Mouse (Mus musculus): ENCODE data around the gene Ino80d. TPM values are rescaled to one million over a fixed set of nuclear protein-coding genes. Genes with fewer than 3 reads are reported as not detected.
"Not testable (repeated sequence)": the region's sequence is repeated elsewhere in the genome, so short reads cannot be mapped to it uniquely, and the experiment has no call there.

Gene Ino80d
- total RNA-seq (2014; rRNA removed; ENCODE audit: low replicate concordance) (7.3 and 8.3 TPM in 2 replicates), polyA plus RNA-seq (2015; fragmentation: Nextera tagmentation; extraction: Ambion mirVana) (5.8 TPM in 2 replicates)

- peak; percentile 95 for DNase-seq (ENCODE audit: low spot score)
- Histone ChIP-seq H3K27me3 (ENCODE audit: control insufficient read depth, insufficient read depth, low read length) (no peaks in the 10 kb centered on the region), H3K9me3 (replicated peaks; ENCODE audit: control insufficient read depth, low read length) (no peaks in the 10 kb centered on the region), H3K36me3 (replicated peaks; ENCODE audit: control insufficient read depth, insufficient read depth, low read length) (peaks cover 12% of the 10 kb centered on the region), H3K4me3 (ENCODE audit: low read depth, low read length) (peak within 1 kb of the TSS; percentile 85), H3K4me1 (ENCODE audit: control insufficient read depth, insufficient read depth) (peaks cover 8% of the 10 kb centered on the region), H3K4me2 (ENCODE audit: low read depth, low read length) (peak within 1 kb of the TSS; percentile 74), H3K27ac (ENCODE audit: low read depth) (peak within 1 kb of the TSS; percentile 99), H3K9ac (replicated peaks; ENCODE audit: low read depth, low read length) (peak within 1 kb of the TSS; percentile 100)
- WGBS = 0% methylated on average over 24 of the region's 42 CpGs
- TF ChIP-seq EP300 (IDR thresholded peaks at IDR 0.05; ENCODE audit: low read depth) = no peak
- TF ChIP-seq CTCF (IDR thresholded peaks at IDR 0.05; ENCODE audit: low read depth) = peak; percentile 53
- ATAC-seq (ENCODE audit: insufficient read depth, low read depth) = peak; percentile 89
Observed at GRCm38 (mm10) chr1:63114136-63114781, at the start of gene Ino80d. Gene Ino80d (minus strand): TSS chr1:63114667.

GRCm38 (mm10) chr1:63140231-63140630 lies 25.8 kb upstream of the Ino80d start:
- Histone ChIP-seq H3K27ac (ENCODE audit: low read depth) (no peak overlapping the region), H3K4me1 (ENCODE audit: control insufficient read depth, insufficient read depth) (no peaks in the 10 kb centered on the region), H3K4me2 (ENCODE audit: low read depth, low read length) (no peak overlapping the region), H3K9ac (replicated peaks; ENCODE audit: low read depth, low read length) (no peak overlapping the region), H3K36me3 (replicated peaks; ENCODE audit: control insufficient read depth, insufficient read depth, low read length) (peaks cover 51% of the 10 kb centered on the region), H3K27me3 (ENCODE audit: control insufficient read depth, insufficient read depth, low read length) (no peaks in the 10 kb centered on the region), H3K4me3 (ENCODE audit: low read depth, low read length) (no peak overlapping the region), H3K9me3 (replicated peaks; ENCODE audit: control insufficient read depth, low read length) (no peaks in the 10 kb centered on the region)
- no peak for DNase-seq (ENCODE audit: low spot score)
- WGBS = 96% methylated on average over 13 of the region's 13 CpGs
- no peak for TF ChIP-seq EP300 (IDR thresholded peaks at IDR 0.05; ENCODE audit: low read depth)
- TF ChIP-seq CTCF (IDR thresholded peaks at IDR 0.05; ENCODE audit: low read depth) = no peak
- ATAC-seq (ENCODE audit: insufficient read depth, low read depth) = no peak

DNA sequence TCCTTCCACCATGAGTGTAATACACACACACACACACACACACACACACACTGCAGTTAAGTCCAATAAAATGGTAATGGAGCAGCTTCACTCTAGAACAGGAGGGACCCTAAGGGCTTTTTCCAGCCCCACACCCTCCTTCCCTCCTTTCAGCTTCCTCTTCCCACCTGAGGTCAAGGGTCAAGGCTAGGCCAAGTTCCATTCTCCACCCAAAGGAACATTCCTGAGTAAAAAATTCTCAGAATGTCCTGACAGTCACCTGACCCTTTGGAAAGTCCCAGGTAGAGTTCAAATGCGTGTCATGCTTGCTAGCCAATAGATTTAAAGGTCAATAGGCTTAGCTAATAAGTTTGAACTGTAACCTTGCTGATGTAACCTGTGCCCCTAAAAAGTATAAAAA lies 24.1 kb upstream of the Ino80d start:
- ATAC-seq (ENCODE audit: insufficient read depth, low read depth); H3K4me2 ChIP-seq (ENCODE audit: low read depth, low read length); H3K9me3 ChIP-seq (replicated peaks; ENCODE audit: control insufficient read depth, low read length); H3K9ac ChIP-seq (replicated peaks; ENCODE audit: low read depth, low read length); H3K27me3 ChIP-seq (ENCODE audit: control insufficient read depth, insufficient read depth, low read length); DNase-seq (ENCODE audit: low spot score); H3K4me3 ChIP-seq (ENCODE audit: low read depth, low read length); H3K27ac ChIP-seq (ENCODE audit: low read depth); H3K4me1 ChIP-seq (ENCODE audit: control insufficient read depth, insufficient read depth): not testable (repeated sequence)
- peaks cover 35% of the 10 kb centered on the region for H3K36me3 ChIP-seq (replicated peaks; ENCODE audit: control insufficient read depth, insufficient read depth, low read length)
- 77% methylated on average over 1 of the region's 1 CpGs for WGBS

DNA sequence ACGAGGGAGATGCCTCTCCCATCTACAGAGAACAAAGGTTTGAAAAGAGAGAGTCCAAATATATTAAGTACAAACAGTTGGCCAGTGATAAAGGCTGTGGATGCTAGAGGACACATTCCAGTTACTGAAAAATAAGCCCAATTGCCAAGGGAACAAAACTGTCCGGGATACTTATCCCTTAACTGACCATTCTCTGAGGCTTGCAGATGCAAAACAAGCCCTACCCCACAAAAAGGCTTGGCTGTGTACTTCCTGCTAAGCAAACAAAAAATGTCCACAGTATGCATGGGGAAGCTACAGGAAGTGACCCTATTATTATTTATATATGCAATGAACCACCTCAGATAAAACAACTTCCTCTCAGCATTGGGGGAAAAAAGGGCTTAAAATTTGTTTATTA lies 23.5 kb upstream of the Ino80d start:
- no peak overlapping the region for H3K9ac ChIP-seq (replicated peaks; ENCODE audit: low read depth, low read length)
- TF ChIP-seq EP300 (IDR thresholded peaks at IDR 0.05; ENCODE audit: low read depth) = no peak
- no peak for TF ChIP-seq CTCF (IDR thresholded peaks at IDR 0.05; ENCODE audit: low read depth)
- ATAC-seq (ENCODE audit: insufficient read depth, low read depth) (no peak), DNase-seq (ENCODE audit: low spot score) (no peak)
- H3K27me3 ChIP-seq (ENCODE audit: control insufficient read depth, insufficient read depth, low read length) = no peaks in the 10 kb centered on the region
- H3K36me3 ChIP-seq (replicated peaks; ENCODE audit: control insufficient read depth, insufficient read depth, low read length) = peaks cover 28% of the 10 kb centered on the region
- no peaks in the 10 kb centered on the region for H3K9me3 ChIP-seq (replicated peaks; ENCODE audit: control insufficient read depth, low read length)
- no peak overlapping the region for H3K27ac ChIP-seq (ENCODE audit: low read depth)
- no peak overlapping the region for H3K4me2 ChIP-seq (ENCODE audit: low read depth, low read length)
- no peak overlapping the region for H3K4me3 ChIP-seq (ENCODE audit: low read depth, low read length)
- H3K4me1 ChIP-seq (ENCODE audit: control insufficient read depth, insufficient read depth) = no peaks in the 10 kb centered on the region
- 70% methylated on average over 2 of the region's 2 CpGs for whole genome bisulfite sequencing

DNA sequence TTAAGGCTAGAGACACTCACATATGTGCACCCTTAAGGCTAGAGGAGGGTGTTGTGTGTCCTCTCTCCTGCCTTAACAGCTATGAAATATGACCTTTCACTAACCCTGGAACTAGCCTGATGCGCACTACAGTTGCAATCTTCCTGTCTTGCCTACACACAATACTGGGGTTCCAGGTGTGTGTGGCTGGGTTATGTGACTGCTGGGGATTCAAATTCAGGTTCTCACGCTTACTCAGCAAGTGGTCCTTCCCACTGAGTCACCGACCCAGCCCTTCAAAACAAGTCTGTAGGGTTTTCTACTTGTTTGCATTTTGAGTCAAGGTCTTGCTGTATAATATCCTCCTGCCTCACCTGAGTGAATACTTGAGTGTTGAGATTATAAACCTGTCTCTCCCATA lies 20.1 kb upstream of the Ino80d start:
- Histone ChIP-seq H3K9ac (replicated peaks; ENCODE audit: low read depth, low read length) (no peak overlapping the region), H3K9me3 (replicated peaks; ENCODE audit: control insufficient read depth, low read length) (no peaks in the 10 kb centered on the region), H3K4me1 (ENCODE audit: control insufficient read depth, insufficient read depth) (0 out of 2 replicates have a peak, but pooled peaks cover 8% of the 10 kb centered on the region), H3K4me3 (ENCODE audit: low read depth, low read length) (no peak overlapping the region), H3K27me3 (ENCODE audit: control insufficient read depth, insufficient read depth, low read length) (no peaks in the 10 kb centered on the region), H3K27ac (ENCODE audit: low read depth) (no peak overlapping the region), H3K4me2 (ENCODE audit: low read depth, low read length) (no peak overlapping the region), H3K36me3 (replicated peaks; ENCODE audit: control insufficient read depth, insufficient read depth, low read length) (peaks cover 11% of the 10 kb centered on the region)
- ATAC-seq (ENCODE audit: insufficient read depth, low read depth) (no peak), DNase-seq (ENCODE audit: low spot score) (no peak)
- TF ChIP-seq EP300 (IDR thresholded peaks at IDR 0.05; ENCODE audit: low read depth) (no peak), CTCF (IDR thresholded peaks at IDR 0.05; ENCODE audit: low read depth) (no peak)
- 79% methylated on average over 3 of the region's 3 CpGs for WGBS

DNA sequence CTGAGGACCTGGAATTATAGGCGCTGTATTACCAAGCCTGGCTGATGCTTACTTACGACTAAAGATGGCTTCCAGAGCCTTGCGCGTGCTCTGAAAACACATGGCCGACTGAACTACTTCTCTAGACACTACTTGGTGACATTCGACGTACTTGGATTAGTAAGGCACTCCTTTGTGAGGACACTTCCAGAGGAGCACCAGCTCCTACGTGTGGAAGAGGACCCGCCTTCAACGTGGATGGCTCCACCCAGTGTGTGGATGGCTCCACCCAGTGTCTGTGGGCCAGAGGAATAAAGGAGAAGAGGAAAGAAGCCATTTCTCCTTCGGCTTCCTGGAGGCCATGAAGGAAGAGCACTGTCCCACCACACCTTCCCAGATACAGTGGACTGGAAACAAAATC lies 17.3 kb upstream of the Ino80d start:
- no peak overlapping the region for H3K4me2 ChIP-seq (ENCODE audit: low read depth, low read length)
- WGBS = 88% methylated on average over 11 of the region's 11 CpGs
- ATAC-seq (ENCODE audit: insufficient read depth, low read depth) = no peak
- TF ChIP-seq CTCF (IDR thresholded peaks at IDR 0.05; ENCODE audit: low read depth) (no peak), EP300 (IDR thresholded peaks at IDR 0.05; ENCODE audit: low read depth) (no peak)
- H3K36me3 ChIP-seq (replicated peaks; ENCODE audit: control insufficient read depth, insufficient read depth, low read length) = 0 out of 2 replicates have a peak, but pooled peaks cover 5% of the 10 kb centered on the region
- no peaks in the 10 kb centered on the region for H3K27me3 ChIP-seq (ENCODE audit: control insufficient read depth, insufficient read depth, low read length)
- DNase-seq (ENCODE audit: low spot score) = no peak
- no peaks in the 10 kb centered on the region for H3K9me3 ChIP-seq (replicated peaks; ENCODE audit: control insufficient read depth, low read length)
- H3K9ac ChIP-seq (replicated peaks; ENCODE audit: low read depth, low read length) = no peak overlapping the region
- H3K4me3 ChIP-seq (ENCODE audit: low read depth, low read length) = no peak overlapping the region
- 0 out of 2 replicates have a peak, but pooled peaks cover 8% of the 10 kb centered on the region for H3K4me1 ChIP-seq (ENCODE audit: control insufficient read depth, insufficient read depth)
- H3K27ac ChIP-seq (ENCODE audit: low read depth) = no peak overlapping the region

Data from heart, postnatal 0 days (tissue).